Mouse (Mus musculus) adipocyte (in vitro differentiated cells): Measurements from ENCODE around the gene Rtbdn.
A peak's percentile ranks its signal among the peaks of the same experiment; 100 is the strongest.

Experiments
- DNase-seq: peaks from one replicate; pipeline ENCODE4 v3.0.0-alpha.2; 2016; ENCODE audit warnings: low spot score

The Rtbdn gene

DNA sequence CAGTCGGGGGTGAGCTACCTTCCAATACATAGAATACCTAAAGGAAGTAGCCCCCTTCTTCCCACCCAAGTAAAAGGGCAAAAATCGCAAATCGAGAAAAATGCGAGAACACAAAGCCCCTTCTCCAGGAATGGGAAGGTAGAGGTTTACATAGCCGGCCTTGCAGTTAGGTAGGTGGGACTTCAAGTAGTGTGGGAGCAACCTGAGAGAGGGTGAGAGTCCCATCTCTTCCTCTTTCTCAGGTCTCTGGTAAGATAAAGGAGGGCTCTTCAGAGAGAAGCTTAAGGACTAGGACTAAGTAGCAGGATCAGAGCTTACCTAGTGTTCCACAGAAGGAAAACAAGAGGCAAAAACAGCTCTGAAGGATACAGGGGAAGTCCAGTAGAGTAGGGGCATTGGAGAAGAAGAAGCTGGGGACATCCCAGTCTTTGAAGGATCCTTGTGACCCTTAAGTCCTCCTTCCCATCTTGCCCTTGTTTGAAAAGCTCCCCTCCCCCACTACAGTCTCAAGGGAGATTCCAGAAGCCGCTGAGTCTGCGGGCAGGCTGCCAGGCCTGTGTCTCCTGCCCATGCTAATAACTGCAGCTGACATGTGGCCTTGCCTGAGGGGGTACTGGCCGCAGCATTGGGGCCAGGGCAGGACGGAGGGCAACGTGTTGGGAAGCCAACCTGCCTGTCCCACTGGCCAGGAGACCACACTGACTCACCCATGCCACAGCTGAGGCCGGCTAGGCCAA lies 34.0 kb downstream of the Rtbdn start:
- DNase-seq: peak; percentile 95

DNA sequence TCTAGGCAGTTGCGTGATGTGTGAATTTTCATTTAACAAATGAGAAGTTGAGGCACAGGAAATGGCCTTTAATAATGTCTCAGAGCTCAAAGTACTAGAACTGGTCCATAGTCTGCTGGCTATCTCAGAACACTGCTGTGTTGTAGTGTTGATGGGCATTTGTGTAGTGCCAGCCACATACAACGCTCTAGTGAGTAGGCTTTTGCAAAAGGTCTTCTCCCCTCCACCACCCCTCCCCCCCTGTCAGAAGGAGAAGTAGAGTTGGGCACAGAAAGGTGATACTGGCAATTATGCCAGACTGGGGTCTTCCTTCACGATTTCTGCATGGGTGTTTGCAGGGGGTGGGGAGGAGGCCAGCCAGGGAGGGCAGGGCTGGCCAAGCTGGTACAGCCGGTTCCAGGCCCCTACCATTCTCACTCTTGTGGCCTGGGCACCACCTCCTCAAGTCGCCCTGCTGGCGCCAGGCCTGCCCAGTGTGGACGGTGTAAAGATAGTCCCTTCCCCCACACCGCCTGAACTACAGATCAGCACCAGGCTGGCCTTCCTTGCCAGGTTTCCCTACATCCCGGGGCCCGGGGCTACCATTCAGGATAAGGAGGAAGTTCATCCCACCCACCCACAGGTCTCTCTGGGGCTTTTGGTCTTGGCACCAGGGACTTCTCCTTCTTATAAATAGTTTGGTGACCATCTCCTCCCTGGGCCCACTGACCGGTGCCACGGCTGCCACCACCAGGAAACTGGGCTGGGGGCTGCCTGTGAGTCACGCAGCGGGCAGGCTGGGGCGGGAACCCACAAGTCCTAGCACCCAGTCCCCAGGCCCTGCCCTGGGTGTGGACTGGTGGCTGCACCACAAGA lies 35.1 kb downstream of the Rtbdn start:
- no peak for DNase-seq

DNA sequence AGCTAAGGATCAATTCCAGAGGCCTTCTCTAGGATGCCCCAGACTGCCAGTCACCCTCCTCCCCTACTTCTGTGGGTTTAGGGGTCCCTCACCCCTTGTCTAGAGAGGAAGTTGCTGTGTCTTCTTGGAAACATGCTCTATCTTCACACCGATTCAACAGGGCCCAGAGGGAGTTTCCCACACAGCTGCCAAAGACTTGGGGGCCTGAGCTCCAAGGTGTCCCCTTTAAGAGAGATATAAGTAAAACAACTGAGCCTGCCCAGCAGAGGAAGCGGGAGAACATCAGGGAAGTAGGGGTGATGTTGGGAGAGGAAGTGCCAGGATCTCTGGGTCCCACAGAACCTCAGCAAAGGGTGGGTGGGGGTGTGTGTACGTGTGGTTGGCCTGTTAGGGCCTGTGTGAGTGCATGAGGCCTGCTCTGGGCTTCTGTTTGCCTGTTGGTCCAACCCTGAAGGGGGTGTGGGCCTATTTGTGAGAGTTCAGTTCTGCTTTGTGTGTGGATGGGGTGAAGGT lies 35.8 kb downstream of the Rtbdn start:
- no peak for DNase-seq

DNA sequence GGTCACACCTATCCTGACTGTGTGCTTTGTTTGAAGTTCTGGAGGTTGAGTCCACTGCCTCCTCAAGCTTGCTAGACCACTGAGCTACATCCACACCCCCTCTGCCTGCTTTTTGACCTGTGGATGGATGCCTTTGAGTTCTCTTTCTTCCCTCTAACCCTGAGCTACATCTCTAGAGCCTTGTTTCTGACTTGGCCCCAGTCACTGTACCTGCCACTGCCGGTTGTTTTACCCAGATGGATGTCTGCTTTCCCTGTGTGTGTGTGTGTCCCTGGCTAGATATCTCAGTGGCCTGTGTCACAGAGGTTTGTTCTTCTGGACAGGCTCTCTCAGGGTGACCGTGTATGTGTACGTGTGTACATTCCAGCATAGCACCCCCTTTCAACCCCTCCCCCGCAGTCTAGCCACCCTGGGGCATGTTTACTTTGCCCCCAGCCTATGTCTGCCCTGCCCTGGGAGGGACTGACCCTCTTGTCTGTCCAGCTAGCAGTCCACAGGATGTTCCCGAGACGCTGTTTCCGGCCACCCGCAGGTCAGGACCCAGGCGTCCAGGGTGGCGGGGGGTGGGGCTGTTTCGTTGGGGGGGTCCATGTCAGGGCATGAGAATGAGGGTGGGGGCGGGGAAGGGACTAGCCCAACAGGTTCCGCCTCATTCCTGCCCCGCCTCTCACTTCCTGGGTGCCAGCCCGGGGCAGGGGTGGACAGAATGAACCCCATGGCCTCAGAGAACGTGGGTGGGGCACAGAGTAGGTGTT lies 37.7 kb downstream of the Rtbdn start:
- DNase-seq: no peak

DNA sequence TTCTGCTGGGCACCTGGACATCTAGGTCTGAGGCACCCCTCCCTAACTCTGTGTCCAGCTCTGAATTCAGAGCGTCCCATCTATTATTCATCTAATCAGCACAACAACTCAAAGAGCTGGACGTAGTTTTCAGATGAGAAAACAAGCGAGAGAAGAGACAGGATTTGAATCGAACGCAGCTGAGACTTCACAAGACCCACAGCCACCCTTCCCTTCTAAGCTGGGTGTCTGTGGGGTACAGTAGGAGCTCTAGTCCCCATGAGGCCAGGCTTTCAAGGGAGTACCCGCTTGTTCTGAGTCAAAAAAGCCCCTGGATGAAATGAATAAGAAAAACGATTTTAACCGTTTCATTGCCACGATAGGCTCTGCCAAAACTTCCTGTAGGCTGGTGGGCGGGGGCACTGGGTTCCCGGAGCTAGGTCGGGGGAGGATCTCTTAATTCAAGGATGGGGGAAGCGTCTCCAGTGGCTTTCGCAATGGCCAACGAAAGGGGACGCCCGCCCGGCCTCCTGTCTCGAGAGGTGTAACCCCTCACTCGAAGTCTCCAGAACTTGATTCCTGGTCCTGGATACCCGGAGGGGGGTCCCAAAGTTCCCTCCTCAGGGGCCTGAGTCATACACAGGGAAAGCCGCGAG lies 38.4 kb downstream of the Rtbdn start:
- no peak for DNase-seq

DNA sequence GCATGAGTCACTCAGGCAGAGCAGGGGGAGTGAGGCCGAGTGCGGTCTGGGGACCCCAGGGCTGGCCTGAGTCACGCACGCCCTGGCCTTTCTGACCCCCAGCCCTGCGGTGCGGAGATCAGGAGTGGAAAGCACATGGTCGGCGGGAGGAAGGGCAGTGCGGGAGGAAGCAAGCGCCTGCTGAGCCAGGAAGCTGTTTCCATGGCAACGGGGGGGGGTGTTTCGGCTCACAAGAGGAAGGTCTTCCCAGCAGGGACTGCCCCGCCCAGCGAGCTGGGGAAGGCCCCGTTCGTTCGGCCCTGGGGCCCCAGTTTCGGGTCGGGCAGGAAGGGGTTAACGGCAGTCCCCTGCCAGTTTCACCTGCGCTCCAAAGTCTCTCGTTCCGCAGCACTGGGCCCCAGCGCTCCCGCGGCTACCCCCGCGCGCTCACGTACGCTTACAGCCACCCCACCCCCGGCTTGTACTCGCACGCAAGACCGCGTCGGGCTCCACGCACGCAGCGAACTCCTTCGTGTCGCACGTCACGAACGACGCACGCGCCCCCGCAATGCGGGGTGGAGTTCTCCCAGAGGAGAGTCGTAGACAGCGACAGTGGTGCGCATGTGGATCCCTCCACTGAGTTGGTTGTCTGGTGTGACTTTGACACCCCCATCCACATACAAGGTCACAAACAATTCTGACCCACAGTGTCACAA lies 39.0 kb downstream of the Rtbdn start:
- no peak for DNase-seq

DNA sequence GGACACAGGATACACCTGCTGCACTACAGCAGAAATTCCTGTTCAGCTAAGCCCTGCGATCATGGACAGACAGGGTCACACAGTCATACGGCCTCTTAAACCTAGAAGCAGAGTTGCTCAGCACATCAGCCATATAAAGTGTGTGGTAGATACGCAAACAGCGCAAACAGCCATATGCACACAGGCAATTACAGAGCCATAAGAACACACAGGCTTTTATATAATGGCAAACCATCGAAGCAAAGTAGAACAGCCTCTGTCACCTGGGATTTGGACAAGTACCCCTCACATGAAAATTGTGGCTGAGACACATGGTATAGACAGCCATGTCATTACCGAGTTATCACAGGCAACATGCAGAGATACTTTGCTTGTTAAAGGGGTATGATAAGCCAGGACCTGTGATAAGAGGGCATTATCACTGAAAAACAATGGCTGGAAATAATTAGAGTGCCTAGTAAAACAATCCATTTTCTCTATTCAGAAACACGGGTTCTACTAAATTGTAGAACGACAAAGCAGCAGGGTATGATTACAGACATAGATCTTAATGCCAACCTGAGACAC lies 39.7 kb downstream of the Rtbdn start:
- no peak for DNase-seq

DNA sequence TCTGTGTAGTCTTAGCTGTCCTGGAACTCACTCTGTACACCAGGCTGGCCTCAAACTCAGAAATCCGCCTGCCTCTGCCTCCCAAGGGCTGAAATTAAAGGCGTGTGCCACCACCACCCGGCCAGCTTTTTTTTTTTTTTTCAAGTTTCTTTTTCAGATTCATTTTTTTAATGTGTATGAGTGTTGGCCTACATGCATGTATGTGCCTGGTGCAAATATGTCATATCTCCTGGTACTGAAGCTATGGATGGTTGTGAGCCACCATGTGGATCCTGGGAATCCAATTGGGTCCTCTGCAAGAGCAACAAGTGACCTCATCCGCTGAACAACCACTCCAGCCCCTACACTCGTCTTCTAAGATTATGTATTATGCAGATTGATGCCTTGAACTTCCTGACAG lies 40.6 kb downstream of the Rtbdn start:
- DNase-seq: no peak

DNA sequence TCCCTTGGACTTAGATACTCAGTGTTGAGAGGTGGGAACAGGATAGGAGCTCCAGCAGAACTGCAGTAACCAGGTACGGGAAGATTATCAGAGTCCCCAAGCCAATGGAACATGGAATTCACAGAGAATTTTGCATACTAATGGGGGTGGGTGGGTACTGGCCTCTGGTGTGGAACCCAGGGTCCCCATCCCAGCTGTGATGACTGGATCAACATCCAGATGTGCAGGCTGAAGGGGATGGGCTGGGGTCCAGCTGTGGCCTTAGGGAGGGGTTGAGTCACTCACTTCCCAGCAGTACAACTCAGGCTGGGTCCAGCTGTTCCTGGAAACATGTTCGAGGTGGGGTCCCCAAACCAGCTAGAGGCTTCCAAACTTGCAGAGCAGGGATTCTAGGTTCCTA lies 41.1 kb downstream of the Rtbdn start:
- DNase-seq: no peak

DNA sequence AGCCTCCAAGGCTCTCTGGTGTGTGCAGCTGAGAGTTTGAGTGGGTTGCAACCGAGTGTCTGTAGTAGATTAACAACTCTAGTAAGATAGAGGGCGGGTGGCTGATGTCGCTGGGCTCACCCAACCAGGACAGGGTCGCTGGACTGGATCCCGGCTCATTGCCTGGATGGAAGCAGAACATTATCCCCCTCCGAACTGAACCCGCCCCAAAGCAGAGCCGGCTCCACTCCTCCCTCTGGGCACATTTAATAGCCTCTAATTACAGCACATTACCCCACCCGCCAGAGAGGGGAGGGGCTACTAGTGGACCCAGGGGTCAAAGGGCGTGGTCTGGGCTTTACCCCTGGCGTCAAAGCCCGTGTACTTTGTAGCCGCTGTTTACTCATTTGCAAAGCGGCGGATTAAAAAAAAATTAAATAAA lies 42.5 kb downstream of the Rtbdn start:
- DNase-seq: peak; percentile 76

DNA sequence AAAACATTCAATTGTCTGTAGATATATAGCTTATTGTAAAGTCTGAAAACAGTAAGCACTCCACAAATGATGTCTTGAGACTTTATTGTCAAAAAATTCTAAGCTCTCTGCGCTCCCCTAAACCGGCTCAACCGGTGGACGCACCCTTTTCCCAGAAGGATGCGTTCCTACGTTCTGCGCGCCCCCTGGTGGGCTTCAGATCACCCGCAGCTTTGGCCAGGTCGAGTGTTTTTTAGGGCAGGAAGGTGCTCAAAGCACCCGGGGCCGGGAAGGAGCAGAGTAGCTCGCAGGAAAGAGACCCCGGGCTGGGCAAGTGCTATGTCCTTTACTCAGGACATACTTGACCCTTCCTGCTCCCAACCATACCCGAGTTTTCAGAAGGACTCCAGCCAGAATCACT lies 43.0 kb downstream of the Rtbdn start:
- DNase-seq: peak; percentile 96

DNA sequence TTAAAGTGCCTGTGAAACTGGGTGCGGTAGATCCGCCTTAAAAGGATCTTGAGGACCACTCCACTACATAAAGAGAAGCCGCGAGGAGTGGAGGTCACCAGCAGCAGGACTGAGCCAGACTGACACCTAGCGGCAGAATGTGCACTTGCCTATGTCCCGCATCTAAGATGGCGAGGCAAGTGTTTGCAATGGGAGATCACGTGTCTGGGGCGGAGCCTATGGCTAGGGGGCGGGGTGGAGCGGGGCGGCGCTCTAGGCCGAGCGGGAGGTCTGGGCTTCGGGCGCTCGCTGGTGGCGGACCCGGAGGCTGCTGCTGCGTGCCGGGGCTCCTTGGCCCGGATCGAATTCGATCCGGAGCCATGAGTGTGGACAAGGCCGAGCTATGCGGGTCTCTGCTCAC lies 43.6 kb downstream of the Rtbdn start, which contains the start of gene Hook2:
TSS of gene Hook2 (plus strand) at position 255 of the 400 bp plus-strand sequence.
- peak; percentile 99 for DNase-seq

DNA sequence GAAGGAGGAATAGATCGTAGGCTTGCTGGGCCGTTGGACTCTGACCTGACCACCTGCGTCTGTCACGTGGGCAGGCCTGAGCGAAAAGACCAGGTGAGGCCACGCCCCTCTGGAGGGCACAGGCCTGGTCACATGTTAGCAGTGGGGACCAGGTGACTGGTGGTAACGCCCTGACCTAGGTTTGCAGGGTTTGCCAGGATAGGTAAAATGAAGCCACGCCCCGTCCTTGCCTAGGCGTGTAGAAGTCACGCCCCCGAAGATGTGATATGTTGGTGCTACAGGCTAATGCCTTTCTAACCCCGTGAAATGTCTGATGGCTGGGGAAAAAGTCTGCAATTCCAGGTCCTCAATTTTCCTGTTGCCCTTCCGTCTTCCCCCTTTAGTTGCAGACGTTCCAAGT lies 44.0 kb downstream of the Rtbdn start:
- DNase-seq: no peak

DNA sequence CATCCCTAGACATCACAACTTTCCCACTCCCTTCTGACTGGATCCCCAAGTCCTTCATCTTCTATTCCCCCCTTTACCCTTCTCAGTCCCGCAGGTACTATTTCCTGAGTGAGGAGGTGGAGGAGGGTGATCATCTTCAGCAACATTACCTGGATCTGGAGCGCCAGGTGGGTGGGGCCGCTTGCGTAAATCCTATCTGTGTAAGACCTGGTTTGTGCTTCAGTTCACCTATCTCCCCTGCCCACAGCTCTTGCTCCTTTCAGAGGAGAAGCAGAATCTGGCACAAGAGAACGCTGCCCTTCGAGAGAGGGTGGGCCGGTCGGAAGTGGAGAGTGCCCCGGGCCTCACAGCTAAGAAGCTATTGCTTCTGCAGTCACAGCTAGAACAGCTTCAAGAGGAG lies 47.6 kb downstream of the Rtbdn start:
- no peak for DNase-seq

DNA sequence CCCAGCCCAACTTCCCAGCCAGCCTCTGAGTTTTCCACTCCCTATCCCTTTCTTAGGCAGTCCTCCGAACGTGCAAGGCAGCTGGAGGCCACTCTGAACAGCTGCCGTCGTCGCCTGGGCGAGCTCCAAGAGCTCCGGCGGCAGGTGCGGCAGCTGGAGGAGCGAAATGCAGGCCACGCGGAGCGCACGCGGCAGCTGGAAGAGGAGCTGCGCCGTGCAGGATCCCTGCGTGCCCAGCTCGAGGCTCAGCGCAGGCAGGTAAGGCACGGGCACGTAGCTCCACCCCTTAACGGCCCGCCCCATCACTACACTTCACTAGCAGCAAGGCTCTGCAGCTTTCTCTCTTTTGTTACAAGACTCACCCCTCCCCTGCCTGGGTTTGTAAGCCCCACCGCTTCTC lies 48.9 kb downstream of the Rtbdn start:
- no peak for DNase-seq

DNA sequence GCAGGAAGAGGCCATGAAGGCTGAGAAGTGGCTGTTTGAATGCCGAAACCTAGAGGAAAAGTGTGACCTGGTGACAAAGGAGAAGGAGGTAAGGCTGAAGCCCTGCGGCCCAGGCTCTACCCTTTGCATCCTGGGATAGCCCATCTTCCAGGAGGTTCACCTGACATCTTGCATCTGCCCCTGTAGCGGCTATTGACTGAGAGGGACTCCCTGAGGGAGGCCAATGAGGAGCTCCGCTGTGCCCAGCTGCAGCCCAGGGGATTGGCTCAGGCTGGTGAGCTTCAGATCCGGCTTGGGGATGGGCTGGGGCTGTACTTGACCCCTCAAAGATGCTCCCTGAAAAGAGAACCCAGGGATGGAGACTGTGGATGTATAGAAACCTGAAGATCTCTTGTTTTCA lies 50.2 kb downstream of the Rtbdn start:
- no peak for DNase-seq

DNA sequence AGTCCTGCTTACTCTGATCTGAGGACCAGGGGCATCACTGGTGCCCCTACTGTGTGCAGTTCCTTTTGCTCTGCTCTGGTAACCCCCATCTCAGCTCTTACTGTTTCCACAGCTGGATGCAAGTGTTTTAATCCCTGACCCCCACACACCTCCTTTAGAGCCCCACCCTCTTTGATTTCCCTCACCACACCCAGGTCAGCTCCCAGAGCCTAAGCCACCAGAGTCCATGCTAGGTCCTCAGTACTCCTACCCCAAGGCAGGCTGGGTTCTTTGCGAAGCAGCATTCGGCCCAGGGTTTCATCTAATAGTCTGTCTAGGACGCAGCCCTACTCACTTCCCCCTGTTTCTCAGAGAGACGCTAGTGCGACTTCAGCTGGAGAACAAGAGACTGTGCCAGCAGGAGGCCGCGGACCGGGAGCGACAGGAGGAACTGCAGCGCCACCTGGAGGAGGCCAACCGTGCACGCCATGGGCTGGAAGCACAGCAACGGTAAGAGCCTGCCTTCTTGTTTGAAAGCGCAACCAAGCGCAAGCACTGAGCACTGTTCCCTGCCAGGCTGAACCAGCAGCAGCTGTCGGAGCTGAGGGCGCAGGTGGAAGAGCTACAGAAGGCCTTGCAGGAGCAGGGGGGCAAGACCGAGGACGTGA lies 51.0 kb downstream of the Rtbdn start:
- peak; percentile 88 for DNase-seq
